Mouse (Mus musculus) adrenal gland, postnatal 14 days (tissue): ENCODE measurements around the gene Slc30a4. TPM values are rescaled to one million over a fixed set of nuclear protein-coding genes. Genes with fewer than 3 reads are reported as not detected.
A peak's percentile ranks its signal among the peaks of the same experiment; 100 is the strongest.

Experiments
- DNase-seq: peaks from one replicate; pipeline ENCODE4 v3.0.0; 2021; ENCODE audit warnings: mixed read lengths
- total RNA-seq: library from RNA; stranded (reverse); gene quantifications from 2 replicates; pipeline ENCODE4 v1.2.3, GENCODE M21; 2021

Slc30a4 gene
- total RNA-seq, 1 experiment from 2014 or later = 25.2 TPM

DNA sequence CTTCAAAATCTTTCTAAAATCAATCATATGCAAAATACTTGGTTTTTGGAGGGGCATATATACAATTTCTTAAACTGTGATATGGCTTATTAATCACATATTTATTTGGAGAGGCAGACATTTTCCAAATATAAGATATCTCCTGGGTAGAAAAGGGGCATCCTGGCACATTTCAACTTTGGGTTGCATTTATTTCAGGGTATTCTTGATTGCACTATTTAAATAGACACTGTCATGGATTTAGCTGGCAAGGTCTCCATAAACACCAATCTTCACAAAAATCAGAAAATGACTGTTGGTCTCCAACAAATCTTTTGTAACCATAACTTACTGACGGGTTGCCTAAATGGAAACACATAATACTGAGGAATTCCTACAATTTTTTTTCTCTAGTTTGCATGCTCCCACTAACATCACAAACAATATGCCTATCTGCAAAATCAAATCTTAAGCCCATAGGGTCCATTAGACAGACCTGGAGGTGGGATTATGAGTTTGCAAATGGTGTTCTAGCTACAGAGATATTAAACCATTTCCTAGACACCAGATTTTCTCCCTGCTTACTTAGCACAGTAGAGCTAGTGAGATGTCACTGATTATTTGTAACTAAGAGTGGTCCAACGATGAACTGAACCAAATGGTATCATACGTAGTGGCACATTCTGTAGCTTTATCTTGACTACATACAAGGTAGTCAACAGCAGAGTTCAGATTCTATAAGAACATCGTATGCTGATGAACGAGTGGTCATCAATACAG is 20.9 kb downstream of the Slc30a4 start:
- no peak for DNase-seq

DNA sequence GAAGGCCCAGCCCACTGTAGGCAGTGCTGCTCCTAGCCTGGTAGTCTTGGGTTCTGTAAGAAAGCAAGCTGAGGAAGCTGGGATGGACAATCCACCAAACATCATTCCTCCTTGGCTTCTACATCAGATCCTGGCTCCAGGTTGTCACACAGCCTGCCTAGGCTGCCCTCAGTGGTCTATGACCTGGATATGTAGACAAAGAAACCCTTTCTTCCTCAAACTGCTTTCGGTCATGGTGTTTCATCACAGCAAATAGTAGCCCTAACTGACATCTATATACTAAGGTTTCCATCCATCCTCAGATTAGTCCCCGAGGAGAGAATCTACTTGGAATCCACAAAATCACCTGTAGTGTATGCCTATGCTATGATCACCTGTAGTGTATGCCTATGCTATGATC is 27.3 kb downstream of the Slc30a4 start:
- DNase-seq = no peak

DNA sequence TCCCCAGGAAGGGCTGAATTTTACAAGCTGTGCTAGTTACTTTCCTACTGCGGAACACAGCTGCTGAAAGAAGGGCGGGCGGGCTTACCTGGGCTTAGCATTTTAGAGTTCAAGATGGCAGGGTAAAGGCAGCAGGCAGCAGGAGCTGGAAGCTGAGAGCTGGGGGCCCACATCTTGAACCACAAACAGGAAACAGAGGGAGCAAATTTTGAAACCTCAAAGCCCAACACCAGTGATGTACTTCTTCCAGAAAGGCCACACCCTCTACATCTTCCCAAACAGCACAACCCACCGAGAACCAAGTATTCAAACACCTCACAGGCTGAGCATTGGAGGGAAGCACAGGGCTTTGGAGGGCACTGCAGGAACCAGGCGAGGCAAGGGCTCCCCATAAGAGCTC is 29.6 kb downstream of the Slc30a4 start:
- DNase-seq = no peak

DNA sequence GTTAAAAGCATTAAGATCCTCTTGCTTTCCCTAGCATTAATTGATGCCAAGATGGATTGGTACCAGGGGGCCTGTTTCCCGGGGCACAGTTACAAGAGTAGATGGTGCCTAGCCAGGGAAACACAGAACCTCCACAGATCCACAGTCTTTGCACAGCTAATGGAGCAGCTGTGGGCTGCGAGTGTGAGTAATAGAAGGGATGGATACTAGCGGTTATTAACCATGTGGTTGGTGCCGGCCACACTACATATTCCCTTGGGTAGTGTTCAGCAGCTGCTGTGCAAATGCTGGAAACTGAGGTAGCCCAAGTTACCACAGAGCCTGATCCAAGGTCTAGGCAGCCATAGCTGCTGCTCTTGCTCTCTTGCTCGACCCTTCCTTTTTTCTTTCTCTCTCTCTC is 30.7 kb downstream of the Slc30a4 start:
- no peak for DNase-seq

DNA sequence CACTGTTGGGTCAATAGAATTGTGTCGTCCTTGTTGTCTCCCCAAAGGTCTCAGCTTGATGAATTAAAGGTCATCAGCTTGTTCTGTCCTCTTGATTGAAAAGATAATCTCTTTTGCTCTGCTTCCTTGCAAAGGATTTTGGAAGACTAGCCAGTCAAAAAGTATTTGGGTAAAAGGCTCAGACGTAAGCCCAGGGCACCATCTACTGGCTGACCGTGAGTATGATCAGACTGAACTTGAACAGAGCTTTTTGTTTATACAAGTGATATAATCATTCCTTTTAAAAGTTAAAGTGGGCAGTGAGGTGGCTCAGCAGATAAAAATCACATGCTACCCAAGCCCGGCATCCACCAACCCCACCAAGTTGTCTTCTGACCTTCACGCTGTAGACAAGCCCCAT is 34.6 kb downstream of the Slc30a4 start:
- DNase-seq = peak; percentile 66

DNA sequence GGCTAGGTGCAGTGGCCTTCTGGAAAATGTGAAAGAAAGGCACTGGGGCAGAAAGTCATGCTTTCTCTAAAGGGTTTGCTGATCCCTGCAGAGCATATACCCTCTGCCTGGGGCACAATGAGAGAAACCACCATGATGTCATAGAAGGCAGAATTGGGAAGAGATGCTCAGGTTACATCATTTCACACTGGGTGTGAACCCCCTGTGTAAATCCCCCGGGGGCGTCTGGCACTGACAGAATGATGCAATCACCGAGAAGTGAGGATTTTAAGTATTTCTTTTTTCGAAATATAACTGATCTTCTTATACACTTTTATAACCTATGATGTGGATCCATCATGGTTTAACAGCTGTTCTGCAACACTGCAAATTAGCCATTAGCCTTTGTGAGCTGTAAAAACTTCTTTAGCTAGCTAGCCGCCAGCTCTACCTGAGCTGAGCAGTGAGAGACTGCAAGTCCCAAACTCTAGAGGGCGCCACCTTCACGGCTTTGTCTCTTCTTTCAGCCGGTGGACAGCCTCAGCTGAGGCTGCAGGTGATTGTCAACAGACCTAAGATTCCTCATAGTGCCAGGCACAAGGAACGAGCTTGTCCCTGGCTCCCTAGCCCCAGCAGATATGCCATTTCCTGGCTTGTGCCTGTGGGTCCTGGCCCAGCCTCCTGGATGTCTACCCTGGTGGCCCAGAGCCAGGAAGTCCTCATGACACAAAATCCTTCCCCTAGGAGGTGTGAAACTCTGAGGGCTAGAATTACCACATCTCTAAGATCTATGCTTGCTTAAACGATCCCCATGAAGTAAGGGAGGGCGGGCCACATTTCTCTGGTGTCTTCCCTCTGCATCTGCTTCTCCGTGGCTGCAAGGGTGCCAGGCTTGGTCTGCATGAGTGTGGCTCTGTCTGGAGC is 36.2 kb downstream of the Slc30a4 start:
- peak; percentile 66 for DNase-seq

DNA sequence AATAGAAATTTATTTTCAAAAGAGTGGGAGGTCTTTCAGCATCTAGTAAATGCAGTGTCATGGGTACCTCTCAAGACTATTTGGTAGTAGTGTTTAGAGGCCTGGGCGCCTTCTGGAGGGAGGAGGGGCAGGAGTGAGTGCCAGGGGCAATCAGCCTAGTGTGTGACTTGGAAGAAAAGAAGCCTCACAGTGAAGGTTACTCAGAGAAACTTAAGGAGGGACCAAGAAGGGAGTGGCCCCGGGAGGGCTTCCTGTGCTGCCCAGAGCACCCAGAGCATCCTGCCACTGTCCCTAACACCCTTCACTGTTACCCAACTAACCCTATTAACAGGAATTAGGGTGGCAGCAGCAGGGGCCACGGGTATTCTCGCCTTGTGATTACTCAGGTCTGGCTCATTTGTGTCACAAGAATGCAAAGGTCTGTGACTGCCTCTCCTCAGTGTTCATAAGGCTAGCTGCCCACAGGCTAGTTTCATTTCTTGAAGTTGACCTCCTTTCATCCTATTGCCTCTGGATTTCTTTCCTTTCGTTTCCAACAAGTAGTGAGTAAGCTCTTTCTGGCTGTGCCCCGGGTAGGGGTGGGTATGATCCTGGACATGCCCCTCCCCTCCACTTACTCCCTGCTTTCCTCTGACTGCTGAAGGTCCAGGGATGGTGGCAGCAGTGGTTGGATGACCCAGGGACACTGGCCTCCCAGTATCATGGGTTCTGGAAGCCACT is 37.0 kb downstream of the Slc30a4 start:
- no peak for DNase-seq

DNA sequence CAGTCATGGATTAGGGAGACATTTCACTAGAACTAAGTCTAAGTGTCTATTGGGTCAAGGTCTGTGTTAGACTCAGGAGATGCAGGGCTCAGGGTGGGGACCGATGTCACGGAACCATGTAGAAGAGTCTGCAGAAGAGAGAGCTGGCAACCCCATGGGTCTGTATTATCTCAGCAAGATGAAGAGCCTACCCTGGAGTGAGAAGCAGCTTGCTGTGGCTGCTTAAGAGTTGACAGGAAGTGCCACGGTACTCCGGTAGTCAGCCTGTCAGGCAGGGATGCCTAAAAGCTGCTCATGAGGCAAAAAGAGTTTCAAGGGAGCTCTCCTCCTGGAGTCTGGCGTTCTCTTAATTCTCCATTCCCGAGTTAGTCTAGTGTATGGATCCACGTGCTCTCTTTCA is 42.6 kb downstream of the Slc30a4 start:
- no peak for DNase-seq

DNA sequence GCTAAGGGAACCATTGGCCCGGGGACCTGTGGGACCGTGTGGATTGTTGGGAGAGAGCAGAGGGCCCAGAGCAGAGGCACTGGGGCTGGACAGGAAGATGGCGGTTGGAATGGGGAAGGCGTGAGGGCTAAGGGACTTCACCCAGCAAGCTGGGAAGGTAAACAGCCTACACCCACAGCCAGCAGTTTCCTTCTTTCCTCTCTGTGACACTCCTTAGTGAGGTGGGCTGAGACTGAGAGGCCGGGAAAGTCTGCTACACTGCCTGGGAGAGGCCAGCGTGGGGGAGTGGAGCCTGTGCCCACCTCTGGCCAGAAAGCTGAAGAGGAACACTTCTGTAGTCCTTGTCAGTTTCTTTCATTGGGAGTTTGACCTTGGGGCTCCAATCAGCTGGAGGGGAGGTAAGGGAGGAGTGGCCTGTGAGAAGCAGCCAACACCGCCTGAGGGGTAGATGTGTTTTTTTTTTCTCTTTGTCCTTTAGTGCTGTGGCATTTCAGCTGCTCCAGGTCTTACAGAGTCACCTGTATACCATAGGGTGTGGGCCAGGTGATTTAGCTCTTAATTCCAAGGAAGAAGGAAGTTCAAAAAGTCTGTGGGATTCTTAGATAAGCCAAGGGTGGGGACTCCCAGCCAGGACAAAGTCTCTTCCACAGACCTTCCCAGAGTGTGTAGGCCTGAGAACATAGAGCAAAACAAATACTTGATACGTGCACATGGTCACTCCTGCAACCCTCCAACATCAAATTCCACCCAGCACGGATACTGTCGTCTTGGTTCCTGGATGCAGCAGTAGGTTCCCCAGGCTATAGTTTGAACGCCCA is 44.5 kb downstream of the Slc30a4 start:
- DNase-seq = no peak

DNA sequence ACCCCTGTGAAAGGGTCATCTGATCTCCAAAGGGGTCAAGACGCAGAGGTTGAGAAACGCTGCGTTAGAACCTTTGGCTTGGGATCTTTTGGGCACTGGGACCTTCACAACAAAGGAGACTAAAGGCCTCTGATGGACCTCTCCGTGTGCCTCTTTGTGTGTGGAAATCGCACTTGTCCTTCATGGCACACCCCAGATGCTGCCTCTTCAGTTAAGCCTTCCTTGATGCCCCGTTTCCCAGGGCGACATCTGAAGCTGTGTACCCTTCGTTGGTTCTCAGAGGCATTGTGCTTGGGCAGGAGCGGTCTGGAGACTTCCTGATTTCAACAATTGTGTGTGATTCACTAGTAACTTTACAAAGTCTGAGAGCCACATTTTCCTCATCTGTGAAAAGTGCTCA is 45.7 kb downstream of the Slc30a4 start:
- no peak for DNase-seq

DNA sequence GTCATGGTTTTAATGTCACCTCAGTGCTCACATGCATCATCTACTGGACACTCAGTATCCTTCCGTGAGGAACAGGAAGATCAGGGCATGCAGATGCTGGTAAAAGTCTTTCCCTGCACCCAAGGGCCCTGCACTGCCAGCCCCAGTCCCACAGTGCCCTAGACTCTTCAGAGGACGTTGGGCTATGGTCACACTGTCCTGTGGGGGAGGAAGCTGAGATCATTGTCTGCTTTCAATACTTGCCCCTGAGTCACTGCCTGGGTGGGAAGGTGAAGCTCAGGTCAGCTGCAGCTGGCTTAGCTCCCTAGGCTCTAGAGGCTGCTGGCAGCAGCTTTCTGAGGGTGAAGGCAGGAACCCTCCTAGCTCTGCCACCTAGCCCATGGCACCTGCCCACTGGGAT is 46.4 kb downstream of the Slc30a4 start:
- DNase-seq = peak; percentile 34

DNA sequence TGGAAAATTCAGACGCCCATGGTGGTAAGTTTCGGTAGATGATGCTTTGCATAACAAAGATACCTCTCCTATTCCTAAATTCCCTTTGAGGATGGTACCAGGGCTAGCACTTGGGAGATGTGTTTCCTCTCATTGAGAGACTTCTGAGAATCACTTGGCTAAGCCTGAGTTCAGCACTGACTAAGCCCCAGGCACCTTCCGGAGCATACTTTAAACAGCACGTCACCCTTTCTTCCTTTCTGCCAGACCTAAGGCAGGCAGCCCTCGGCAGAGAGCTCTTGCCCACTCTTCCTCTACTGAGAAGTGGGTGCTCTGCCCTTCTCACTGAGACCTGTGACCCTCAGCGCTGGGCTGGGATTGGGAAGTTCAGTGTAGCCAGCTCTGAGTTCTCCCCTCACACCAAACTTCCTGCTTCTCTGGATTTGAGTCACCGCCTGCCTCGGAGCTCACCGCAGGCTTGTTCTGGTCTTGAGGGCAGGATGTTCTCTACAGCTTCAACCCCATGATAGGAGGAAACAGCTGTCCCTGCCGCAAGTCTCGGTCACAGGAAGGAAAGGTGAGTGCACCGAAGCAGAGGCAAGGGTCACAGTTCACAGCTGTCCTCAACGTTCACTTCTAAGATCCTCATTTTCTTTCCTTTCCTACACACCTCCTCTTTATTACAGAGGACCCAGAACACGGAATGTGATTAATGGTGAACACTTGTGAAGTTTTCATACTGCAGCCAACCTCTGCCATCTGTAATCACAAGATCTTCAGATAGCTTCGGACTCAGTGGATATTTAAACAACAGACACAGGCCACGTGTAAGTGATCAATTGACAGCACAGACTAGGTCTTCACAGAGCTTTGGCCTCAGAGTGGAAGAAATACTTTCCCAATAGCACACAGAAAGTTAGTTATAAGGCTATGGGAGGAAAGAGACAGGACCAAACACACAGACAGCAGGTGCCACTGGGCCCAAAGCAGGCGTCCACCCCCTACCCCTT is 50.1 kb downstream of the Slc30a4 start:
- DNase-seq = peak; percentile 45

DNA sequence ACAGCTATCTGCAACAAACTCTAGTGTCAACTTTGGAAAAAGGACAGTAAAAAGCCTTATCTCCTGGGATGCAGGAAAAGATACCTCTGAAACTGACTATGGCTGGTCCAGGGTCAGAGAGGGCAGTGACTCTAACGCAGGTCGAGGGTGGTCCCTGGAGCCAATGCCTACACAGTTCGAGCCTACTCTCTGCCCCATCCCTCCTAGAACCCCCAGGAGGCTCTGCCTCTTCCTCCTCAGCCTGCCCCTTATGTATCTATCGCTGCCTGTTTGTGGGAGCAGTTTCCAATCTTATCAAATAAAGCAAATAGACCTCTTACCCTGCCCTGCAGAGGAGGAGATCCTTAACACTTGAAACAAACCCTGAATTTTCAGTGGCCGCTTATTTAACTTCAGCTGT is 63.8 kb downstream of the Slc30a4 start:
- DNase-seq = no peak

DNA sequence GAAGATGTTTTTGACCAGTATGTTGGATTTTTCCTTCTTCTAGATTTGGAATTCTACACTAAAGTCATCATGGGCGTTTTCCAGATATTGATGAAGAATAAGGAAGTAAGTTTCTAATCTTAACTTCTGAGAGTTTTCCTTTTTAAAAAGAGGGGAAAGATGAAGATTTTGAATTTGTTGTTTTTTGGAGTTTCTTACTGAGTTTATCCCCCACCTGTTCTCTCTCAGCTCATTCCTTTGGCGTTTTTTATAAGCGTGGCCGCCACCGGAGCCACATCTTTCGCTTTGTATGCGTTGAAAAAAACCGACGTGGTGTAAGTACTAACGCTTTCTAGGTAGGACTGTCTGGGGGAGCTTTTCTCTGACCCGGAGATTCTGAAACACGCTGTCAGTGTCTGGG is 64.4 kb downstream of the Slc30a4 start:
- DNase-seq = no peak

DNA sequence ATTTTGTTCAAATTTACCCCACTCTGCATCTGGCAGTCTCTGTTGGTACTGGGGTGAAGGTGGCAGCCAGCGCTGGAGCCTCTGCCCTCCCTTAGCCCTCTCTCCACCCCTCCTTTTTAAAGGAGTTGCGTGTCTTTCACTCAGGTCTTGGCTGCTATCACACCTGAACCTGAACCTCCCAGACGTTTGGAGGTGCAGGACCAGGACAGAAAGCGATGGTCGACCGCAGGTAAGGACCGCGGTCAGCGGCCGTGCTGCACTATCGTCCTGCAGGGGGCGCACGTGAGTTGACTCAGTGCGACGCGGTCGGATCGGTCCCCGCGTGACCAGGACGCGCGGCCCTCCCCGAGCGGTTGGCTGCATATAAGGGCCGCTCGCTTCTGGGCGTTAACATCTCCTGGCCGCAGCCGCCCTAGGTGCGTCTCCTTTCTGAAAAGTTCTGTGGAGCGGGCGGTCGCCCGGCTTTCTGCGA is 64.9 kb downstream of the Slc30a4 start:
- peak; percentile 88 for DNase-seq

DNA sequence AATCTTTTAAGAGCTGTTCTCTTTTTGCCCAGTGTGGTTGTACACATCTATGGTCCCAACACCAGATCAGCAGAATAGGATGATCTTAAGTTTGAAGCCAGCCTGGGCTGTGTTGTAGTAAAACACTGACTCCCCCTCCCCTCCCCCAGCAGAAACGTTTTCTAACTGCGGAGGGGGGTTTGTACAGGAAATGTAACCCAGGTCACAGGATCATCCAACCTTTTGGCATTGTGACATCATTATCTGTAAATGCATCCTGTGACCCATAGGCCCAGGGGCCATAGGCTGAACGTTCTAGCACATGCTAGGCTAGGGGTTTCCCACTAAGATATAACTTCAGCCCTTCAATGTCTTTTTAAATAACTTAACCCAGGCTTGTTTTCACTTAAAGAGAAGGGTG is 65.8 kb downstream of the Slc30a4 start, which contains the start of gene AA467197:
Gene AA467197 (plus strand): TSS at position 301 of the 400 bp plus-strand sequence.
- DNase-seq = no peak
